Mouse (Mus musculus): ENCODE data around the gene Acad8.

Acad8 gene

GRCm38 (mm10) chr9:26978776-26979175, 20.6 kb downstream of the Acad8 start:
- DNase-seq, result no peak

DNA sequence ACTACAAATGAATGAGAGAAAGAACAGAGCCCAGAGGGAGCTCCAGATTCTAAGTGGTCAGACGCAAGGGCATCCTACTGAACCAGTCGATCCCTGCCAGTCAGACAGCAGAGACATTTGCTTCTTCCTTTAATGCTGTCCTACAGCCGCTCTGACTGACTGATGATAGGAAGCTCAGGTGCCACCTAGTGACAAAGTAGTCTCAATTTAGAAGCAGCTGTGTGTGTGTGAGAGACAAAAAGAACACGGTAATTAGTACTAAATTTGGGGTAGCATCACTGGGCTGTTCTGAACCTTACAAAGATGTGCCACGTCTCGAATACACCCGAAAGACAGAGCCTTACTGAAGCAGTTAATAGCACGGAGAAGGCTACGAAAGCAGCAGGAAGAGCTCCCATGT, 21.6 kb downstream of the Acad8 start:
- DNase-seq, result no peak

- DNase-seq, result no peak
Observed at GRCm38 (mm10) chr9:26947790-26948189, 51.6 kb downstream of the Acad8 start.

DNA sequence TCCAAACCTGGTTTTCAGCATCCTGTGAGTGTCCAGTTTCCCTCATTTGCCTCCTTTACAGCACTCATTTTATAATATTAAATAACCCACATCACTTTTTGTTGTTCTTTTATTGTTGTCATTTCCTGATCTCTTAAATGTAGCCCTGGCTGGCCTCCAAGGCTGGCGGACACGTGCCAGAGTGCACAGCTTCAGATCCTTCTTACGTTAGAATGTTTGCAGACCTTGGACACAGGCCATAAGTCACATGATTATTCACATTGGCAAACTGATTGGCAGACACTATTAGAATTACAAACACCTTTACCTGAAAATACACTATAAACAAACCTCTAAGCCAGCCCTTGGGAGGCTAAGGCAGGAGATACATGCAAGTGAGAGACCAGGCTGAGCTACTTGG, 75.2 kb downstream of the Acad8 start:
- DNase-seq, result no peak
